Mouse (Mus musculus): ENCODE results near the gene Olfr555. TPM values are rescaled to one million over a fixed set of nuclear protein-coding genes. Genes with fewer than 3 reads are reported as not detected.
"Not testable (repeated sequence)": the region's sequence is repeated elsewhere in the genome, so short reads cannot be mapped to it uniquely, and the experiment has no call there.

Olfr555 gene
- not detected in 2 replicates for polyA plus RNA-seq (2014; fragmentation: Nextera tagmentation; extraction: Ambion mirVana)

DNA sequence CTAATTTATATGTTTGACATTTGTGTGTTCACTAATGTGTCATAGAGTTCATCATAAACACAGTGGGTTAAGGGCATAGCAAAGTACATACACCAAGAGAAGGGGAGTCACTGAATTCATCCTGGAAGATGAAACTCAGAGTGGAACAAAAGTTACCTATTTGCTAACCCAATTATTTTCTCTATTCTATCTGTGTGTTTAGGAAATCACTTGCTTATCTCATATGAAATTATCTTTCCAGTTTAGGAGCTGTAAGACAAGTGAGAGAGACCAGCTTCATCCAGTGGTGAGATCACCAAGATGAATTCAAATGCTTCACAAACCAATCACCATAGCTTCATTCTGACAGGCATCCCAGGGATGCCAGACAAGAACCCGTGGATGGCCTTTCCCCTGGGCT lies at the start of gene Olfr555:
Gene Olfr555 (plus strand): TSS at position 301 of the 400 bp plus-strand sequence.
- no peaks in the 10 kb centered on the region for H3K27me3 ChIP-seq (replicated peaks; ENCODE audit: control insufficient read depth, insufficient read depth, low read length)
- ATAC-seq (no peak), DNase-seq (ENCODE audit: low spot score) (no peak)
- H3K4me3 ChIP-seq (ENCODE audit: low read depth, low read length), result no peak within 1 kb of the TSS
- H3K4me2 ChIP-seq (ENCODE audit: low read length), result no peak within 1 kb of the TSS
- no peaks in the 10 kb centered on the region for H3K9me3 ChIP-seq (replicated peaks; ENCODE audit: control insufficient read depth, low read length)
- H3K36me3 ChIP-seq (ENCODE audit: control insufficient read depth, insufficient read depth, low read length), result no peaks in the 10 kb centered on the region
- no peak within 1 kb of the TSS for H3K27ac ChIP-seq (ENCODE audit: low read depth, low read length)
- H3K4me1 ChIP-seq (ENCODE audit: control insufficient read depth, insufficient read depth, low read length), result no peaks in the 10 kb centered on the region
- WGBS, result 76% methylated on average over 1 of the region's 1 CpGs
- no peak within 1 kb of the TSS for H3K9ac ChIP-seq (ENCODE audit: low read length)

- Histone ChIP-seq H3K36me3 (ENCODE audit: control insufficient read depth, insufficient read depth, low read length) (no peaks in the 10 kb centered on the region), H3K4me3 (ENCODE audit: low read depth, low read length) (no peak within 1 kb of the TSS), H3K4me2 (ENCODE audit: low read length) (no peak within 1 kb of the TSS), H3K9me3 (replicated peaks; ENCODE audit: control insufficient read depth, low read length) (no peaks in the 10 kb centered on the region), H3K27ac (ENCODE audit: low read depth, low read length) (no peak within 1 kb of the TSS), H3K4me1 (ENCODE audit: control insufficient read depth, insufficient read depth, low read length) (no peaks in the 10 kb centered on the region), H3K9ac (ENCODE audit: low read length) (no peak within 1 kb of the TSS), H3K27me3 (replicated peaks; ENCODE audit: control insufficient read depth, insufficient read depth, low read length) (no peaks in the 10 kb centered on the region)
- no peak for DNase-seq (ENCODE audit: low spot score)
- ATAC-seq, result no peak
Observed at GRCm38 (mm10) chr7:102618118-102618517, 40.5 kb upstream of the Olfr555 start, which contains the start of gene Olfr553. Gene Olfr553, minus strand, starts transcription at chr7:102618218.

GRCm38 (mm10) chr7:102619608-102620007 lies 39.0 kb upstream of the Olfr555 start:
- DNase-seq (ENCODE audit: low spot score), result peak; percentile 16
- no peaks in the 10 kb centered on the region for H3K36me3 ChIP-seq (ENCODE audit: control insufficient read depth, insufficient read depth, low read length)
- no peak overlapping the region for H3K9ac ChIP-seq (ENCODE audit: low read length)
- H3K9me3 ChIP-seq (replicated peaks; ENCODE audit: control insufficient read depth, low read length), result no peaks in the 10 kb centered on the region
- no peak overlapping the region for H3K27ac ChIP-seq (ENCODE audit: low read depth, low read length)
- WGBS, result 73% methylated on average over 5 of the region's 5 CpGs
- no peak overlapping the region for H3K4me3 ChIP-seq (ENCODE audit: low read depth, low read length)
- no peaks in the 10 kb centered on the region for H3K4me1 ChIP-seq (ENCODE audit: control insufficient read depth, insufficient read depth, low read length)
- H3K27me3 ChIP-seq (replicated peaks; ENCODE audit: control insufficient read depth, insufficient read depth, low read length), result no peaks in the 10 kb centered on the region
- no peak overlapping the region for H3K4me2 ChIP-seq (ENCODE audit: low read length)
- no peak for ATAC-seq

DNA sequence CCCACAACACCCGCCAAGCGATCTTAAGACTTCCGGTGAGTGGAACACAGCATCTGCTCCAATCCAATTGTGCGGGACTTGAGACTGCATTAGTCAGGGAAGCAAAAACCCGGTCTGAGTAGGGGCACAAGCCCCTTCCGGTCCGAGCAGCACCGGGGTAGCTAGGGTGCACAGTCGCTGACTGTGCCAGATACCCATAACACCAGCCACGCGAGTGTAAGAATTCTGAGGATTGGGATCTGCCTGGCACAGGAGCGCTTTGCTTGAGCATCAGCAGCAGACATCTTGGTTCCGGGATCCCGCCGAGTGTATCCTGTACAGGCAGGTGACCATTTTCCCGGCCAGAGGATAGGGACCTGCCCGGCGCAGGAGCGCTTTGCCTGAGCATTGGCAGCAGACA lies 38.3 kb upstream of the Olfr555 start:
- DNase-seq (ENCODE audit: low spot score); ATAC-seq; H3K9me3 ChIP-seq (replicated peaks; ENCODE audit: control insufficient read depth, low read length); H3K27ac ChIP-seq (ENCODE audit: low read depth, low read length); H3K9ac ChIP-seq (ENCODE audit: low read length); H3K36me3 ChIP-seq (ENCODE audit: control insufficient read depth, insufficient read depth, low read length); H3K27me3 ChIP-seq (replicated peaks; ENCODE audit: control insufficient read depth, insufficient read depth, low read length); H3K4me2 ChIP-seq (ENCODE audit: low read length); H3K4me1 ChIP-seq (ENCODE audit: control insufficient read depth, insufficient read depth, low read length); H3K4me3 ChIP-seq (ENCODE audit: low read depth, low read length): not testable (repeated sequence)
- WGBS, result 88% methylated on average over 19 of the region's 19 CpGs

DNA sequence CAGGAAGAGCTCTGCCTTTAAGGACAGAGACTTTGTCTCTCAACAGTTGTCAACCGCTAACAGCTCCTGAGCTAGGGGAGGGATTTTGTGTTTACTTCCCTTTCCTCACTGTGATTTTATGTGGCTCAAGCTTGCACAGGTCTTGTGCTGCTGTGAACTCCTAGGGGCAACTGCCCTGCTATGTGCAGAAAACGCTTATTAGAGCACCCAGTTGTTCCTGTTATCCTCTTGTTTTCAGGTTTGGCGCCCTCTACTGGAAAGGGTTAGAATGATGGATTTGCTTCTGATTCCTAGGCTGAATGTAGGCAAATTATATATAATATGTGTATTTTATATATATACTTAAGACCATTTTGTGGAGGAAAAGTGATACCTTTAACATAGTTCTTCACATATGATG lies 22.0 kb upstream of the Olfr555 start:
- H3K4me2 ChIP-seq (ENCODE audit: low read length), result no peak overlapping the region
- no peak overlapping the region for H3K4me3 ChIP-seq (ENCODE audit: low read depth, low read length)
- H3K27ac ChIP-seq (ENCODE audit: low read depth, low read length), result no peak overlapping the region
- peak; percentile 5 for DNase-seq (ENCODE audit: low spot score)
- 40% methylated on average over 3 of the region's 3 CpGs for WGBS
- H3K9ac ChIP-seq (ENCODE audit: low read length), result no peak overlapping the region
- no peaks in the 10 kb centered on the region for H3K9me3 ChIP-seq (replicated peaks; ENCODE audit: control insufficient read depth, low read length)
- H3K4me1 ChIP-seq (ENCODE audit: control insufficient read depth, insufficient read depth, low read length), result no peaks in the 10 kb centered on the region
- no peaks in the 10 kb centered on the region for H3K36me3 ChIP-seq (ENCODE audit: control insufficient read depth, insufficient read depth, low read length)
- ATAC-seq, result no peak
- H3K27me3 ChIP-seq (replicated peaks; ENCODE audit: control insufficient read depth, insufficient read depth, low read length), result no peaks in the 10 kb centered on the region

GRCm38 (mm10) chr7:102638132-102638531 lies 20.5 kb upstream of the Olfr555 start, which contains the start of gene Olfr554:
Gene Olfr554, plus strand, starts transcription at chr7:102638432.
- H3K4me2 ChIP-seq (ENCODE audit: low read length), result no peak within 1 kb of the TSS
- H3K4me1 ChIP-seq (ENCODE audit: control insufficient read depth, insufficient read depth, low read length), result no peaks in the 10 kb centered on the region
- no peak within 1 kb of the TSS for H3K9ac ChIP-seq (ENCODE audit: low read length)
- no peaks in the 10 kb centered on the region for H3K36me3 ChIP-seq (ENCODE audit: control insufficient read depth, insufficient read depth, low read length)
- H3K27me3 ChIP-seq (replicated peaks; ENCODE audit: control insufficient read depth, insufficient read depth, low read length), result no peaks in the 10 kb centered on the region
- H3K27ac ChIP-seq (ENCODE audit: low read depth, low read length), result no peak within 1 kb of the TSS
- H3K9me3 ChIP-seq (replicated peaks; ENCODE audit: control insufficient read depth, low read length), result no peaks in the 10 kb centered on the region
- ATAC-seq, result no peak
- WGBS, result 77% methylated on average over 1 of the region's 1 CpGs
- no peak for DNase-seq (ENCODE audit: low spot score)
- no peak within 1 kb of the TSS for H3K4me3 ChIP-seq (ENCODE audit: low read depth, low read length)

- DNase-seq (ENCODE audit: low spot score); ATAC-seq: not testable (repeated sequence)
Observed at GRCm38 (mm10) chr7:102644945-102645344, 13.7 kb upstream of the Olfr555 start.

DNA sequence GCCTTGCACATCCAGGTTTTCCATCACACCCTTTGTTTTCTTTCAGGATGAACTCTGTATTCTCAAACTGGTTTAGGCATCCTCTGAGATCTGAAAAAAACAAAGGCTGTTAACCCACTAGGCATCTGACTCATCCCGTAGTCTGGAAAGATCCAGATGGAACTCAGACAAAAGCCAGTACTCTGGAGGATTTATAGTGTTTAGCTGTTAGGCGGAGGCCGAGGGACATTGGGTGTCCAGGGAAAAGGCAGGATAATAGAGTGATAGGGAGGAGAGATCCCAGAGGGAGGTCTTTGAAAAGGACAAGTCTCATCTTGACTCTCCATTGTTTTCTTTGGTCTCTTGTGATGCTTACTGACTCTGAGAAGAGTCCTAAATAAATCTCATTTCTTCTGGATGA lies 6.0 kb downstream of the Olfr555 start, which contains the start of gene Olfr556:
Gene Olfr556 (plus strand): TSS at position 301 of the 400 bp plus-strand sequence.
- DNase-seq (ENCODE audit: low spot score) (no peak), ATAC-seq (no peak)
- Histone ChIP-seq H3K4me2 (ENCODE audit: low read length) (no peak within 1 kb of the TSS), H3K9me3 (replicated peaks; ENCODE audit: control insufficient read depth, low read length) (no peaks in the 10 kb centered on the region), H3K36me3 (ENCODE audit: control insufficient read depth, insufficient read depth, low read length) (no peaks in the 10 kb centered on the region), H3K27ac (ENCODE audit: low read depth, low read length) (no peak within 1 kb of the TSS), H3K4me3 (ENCODE audit: low read depth, low read length) (no peak within 1 kb of the TSS), H3K9ac (ENCODE audit: low read length) (no peak within 1 kb of the TSS), H3K27me3 (replicated peaks; ENCODE audit: control insufficient read depth, insufficient read depth, low read length) (no peaks in the 10 kb centered on the region), H3K4me1 (ENCODE audit: control insufficient read depth, insufficient read depth, low read length) (no peaks in the 10 kb centered on the region)
- WGBS, result 61% methylated on average over 3 of the region's 3 CpGs

More at GRCm38 (mm10) chr7:102644945-102645344, 13.7 kb upstream of the Olfr555 start:
- not testable (repeated sequence) for H3K27me3 ChIP-seq (replicated peaks; ENCODE audit: control insufficient read depth, insufficient read depth, low read length); H3K36me3 ChIP-seq (ENCODE audit: control insufficient read depth, insufficient read depth, low read length); H3K9me3 ChIP-seq (replicated peaks; ENCODE audit: control insufficient read depth, low read length); H3K4me2 ChIP-seq (ENCODE audit: low read length); H3K4me3 ChIP-seq (ENCODE audit: low read depth, low read length); H3K9ac ChIP-seq (ENCODE audit: low read length); H3K27ac ChIP-seq (ENCODE audit: low read depth, low read length); H3K4me1 ChIP-seq (ENCODE audit: control insufficient read depth, insufficient read depth, low read length)
- WGBS, result 93% methylated on average over 3 of the region's 4 CpGs

- Histone ChIP-seq H3K4me1 (ENCODE audit: control insufficient read depth, insufficient read depth, low read length) (no peaks in the 10 kb centered on the region), H3K9me3 (replicated peaks; ENCODE audit: control insufficient read depth, low read length) (no peaks in the 10 kb centered on the region), H3K9ac (ENCODE audit: low read length) (no peak overlapping the region), H3K4me2 (ENCODE audit: low read length) (no peak overlapping the region), H3K27me3 (replicated peaks; ENCODE audit: control insufficient read depth, insufficient read depth, low read length) (no peaks in the 10 kb centered on the region), H3K36me3 (ENCODE audit: control insufficient read depth, insufficient read depth, low read length) (no peaks in the 10 kb centered on the region), H3K27ac (ENCODE audit: low read depth, low read length) (no peak overlapping the region), H3K4me3 (ENCODE audit: low read depth, low read length) (no peak overlapping the region)
- ATAC-seq, result no peak
- DNase-seq (ENCODE audit: low spot score), result peak; percentile 59
- 43% methylated on average over 2 of the region's 2 CpGs for WGBS
Observed at GRCm38 (mm10) chr7:102665378-102665777, 6.8 kb downstream of the Olfr555 start.
